Mouse (Mus musculus): ENCODE results near the gene Tmem97. TPM values are rescaled to one million over a fixed set of nuclear protein-coding genes. Genes with fewer than 3 reads are reported as not detected.
"Not testable (repeated sequence)": the region's sequence is repeated elsewhere in the genome, so short reads cannot be mapped to it uniquely, and the experiment has no call there.

Tmem97 gene
- polyA plus RNA-seq, 1 experiment from 2014 or later: 66.7 TPM

DNA sequence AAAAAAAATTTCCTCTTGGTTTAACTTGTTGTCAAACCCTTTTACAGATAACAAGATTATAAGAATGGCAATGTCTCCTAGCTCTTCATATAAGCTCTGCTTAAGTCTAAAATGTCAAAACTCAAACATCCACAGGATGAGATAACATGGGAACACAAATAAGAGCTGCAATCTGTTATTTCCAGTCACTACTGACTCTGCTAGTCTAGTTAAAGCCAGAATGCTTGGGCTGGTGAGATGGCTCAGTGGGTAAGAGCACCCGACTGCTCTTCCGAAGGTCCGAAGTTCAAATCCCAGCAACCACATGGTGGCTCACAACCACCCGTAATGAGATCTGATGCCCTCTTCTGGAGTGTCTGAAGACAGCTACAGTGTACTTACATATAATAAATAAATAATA, 23.5 kb upstream of the Tmem97 start:
- H3K9ac ChIP-seq; H3K9me3 ChIP-seq; H3K4me3 ChIP-seq; H3K27ac ChIP-seq; H3K27me3 ChIP-seq; H3K4me1 ChIP-seq; H3K4me2 ChIP-seq; ATAC-seq (ENCODE audit: insufficient number of reproducible peaks, insufficient read depth, low FRiP score, low TSS enrichment, low read depth): not testable (repeated sequence)
- H3K36me3 ChIP-seq: peaks cover 73% of the 10 kb centered on the region
- 90% methylated on average over 4 of the region's 4 CpGs for WGBS

DNA sequence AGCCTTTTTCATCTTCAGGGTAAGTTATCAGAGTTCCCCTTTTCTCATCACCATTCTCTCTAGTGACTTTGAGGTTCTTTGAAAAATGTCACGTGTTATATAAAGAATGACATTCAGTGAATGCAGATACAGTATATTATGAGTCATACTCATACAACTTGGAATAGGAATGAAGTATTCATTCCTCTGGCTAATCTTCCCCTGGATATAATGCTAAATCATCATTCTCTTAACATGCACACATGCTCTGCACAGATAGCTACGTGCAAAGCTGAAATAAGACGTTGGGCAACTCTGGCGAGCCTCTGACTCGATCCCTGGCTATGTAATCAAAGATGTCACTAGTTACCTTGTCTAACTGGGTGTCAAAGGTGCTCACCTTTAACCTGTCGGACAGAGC, 21.3 kb upstream of the Tmem97 start:
- peaks cover 61% of the 10 kb centered on the region for H3K36me3 ChIP-seq
- ATAC-seq (ENCODE audit: insufficient number of reproducible peaks, insufficient read depth, low FRiP score, low TSS enrichment, low read depth): no peak
- no peaks in the 10 kb centered on the region for H3K27me3 ChIP-seq
- no peak overlapping the region for H3K9ac ChIP-seq
- H3K27ac ChIP-seq: no peak overlapping the region
- no peak overlapping the region for H3K4me2 ChIP-seq
- H3K9me3 ChIP-seq: no peaks in the 10 kb centered on the region
- no peaks in the 10 kb centered on the region for H3K4me1 ChIP-seq
- 87% methylated on average over 6 of the region's 6 CpGs for WGBS
- no peak overlapping the region for H3K4me3 ChIP-seq

DNA sequence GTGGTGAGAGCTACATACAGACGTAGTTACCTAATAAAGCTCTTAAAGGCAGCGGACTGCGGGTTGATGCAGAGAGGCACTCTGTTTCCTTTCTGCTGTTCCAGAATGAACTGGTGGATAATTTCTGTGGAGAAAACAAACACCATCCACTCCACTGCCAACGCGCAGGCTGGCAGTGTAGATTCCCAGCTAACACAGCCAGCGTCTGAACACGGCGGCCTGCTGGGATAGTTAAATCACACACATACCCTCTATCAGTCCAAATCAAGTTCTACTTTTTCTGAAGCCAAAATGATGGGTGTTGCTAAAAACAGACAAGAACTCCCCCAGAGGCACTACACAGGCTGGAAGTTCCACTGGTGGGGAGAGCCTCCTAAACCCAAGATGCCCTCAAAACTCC, 20.9 kb upstream of the Tmem97 start:
- no peaks in the 10 kb centered on the region for H3K4me1 ChIP-seq
- H3K27ac ChIP-seq: no peak overlapping the region
- 95% methylated on average over 8 of the region's 8 CpGs for WGBS
- no peak overlapping the region for H3K4me3 ChIP-seq
- H3K4me2 ChIP-seq: no peak overlapping the region
- H3K9me3 ChIP-seq: no peaks in the 10 kb centered on the region
- ATAC-seq (ENCODE audit: insufficient number of reproducible peaks, insufficient read depth, low FRiP score, low TSS enrichment, low read depth): no peak
- no peaks in the 10 kb centered on the region for H3K27me3 ChIP-seq
- H3K36me3 ChIP-seq: peaks cover 61% of the 10 kb centered on the region
- H3K9ac ChIP-seq: no peak overlapping the region

DNA sequence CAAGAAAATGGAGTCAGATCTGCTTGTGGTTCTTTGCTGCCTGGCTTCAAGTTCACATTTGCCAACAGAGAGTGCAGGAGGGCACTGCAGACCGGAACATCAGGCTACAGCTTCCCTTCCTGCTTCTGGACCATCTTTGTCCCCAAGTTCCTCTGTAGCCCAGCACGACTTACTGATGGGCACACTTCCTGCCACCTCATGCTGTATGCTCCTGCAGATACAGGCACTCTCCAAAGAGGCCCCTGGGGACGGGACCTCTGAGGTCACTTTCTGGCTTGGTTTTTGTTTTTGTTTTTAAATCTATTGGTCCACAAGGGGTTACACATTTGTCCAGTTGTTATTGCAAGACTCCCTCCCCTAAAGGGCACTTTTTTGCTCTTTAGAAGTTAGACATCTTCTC, 19.2 kb upstream of the Tmem97 start:
- no peak for ATAC-seq (ENCODE audit: insufficient number of reproducible peaks, insufficient read depth, low FRiP score, low TSS enrichment, low read depth)
- Histone ChIP-seq H3K27ac (no peak overlapping the region), H3K4me2 (no peak overlapping the region), H3K9me3 (no peaks in the 10 kb centered on the region), H3K4me3 (no peak overlapping the region), H3K36me3 (peaks cover 59% of the 10 kb centered on the region), H3K27me3 (no peaks in the 10 kb centered on the region), H3K9ac (no peak overlapping the region), H3K4me1 (no peaks in the 10 kb centered on the region)
- WGBS: 48% methylated on average over 3 of the region's 3 CpGs

DNA sequence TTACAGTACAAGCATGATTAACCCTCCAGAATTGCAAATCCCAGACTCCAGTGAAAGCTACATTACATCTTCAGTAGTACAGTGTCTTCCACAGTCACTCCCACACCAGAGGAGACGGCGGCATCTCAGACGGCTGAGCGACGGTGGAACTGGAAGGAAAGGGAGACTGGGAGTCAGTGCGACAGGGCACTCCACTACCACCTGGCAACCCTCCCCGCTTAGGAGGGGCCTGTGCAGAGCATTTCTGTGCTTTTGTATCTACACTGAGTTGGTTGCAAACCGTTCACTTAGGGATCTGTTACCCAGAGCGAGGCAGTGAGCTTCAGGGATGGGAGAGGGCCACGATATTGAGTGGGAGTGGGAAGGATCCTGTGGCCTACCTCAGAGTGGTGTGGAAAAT, 18.2 kb upstream of the Tmem97 start:
- Histone ChIP-seq H3K4me1 (no peaks in the 10 kb centered on the region), H3K9ac (0 out of 2 replicates have a peak overlapping the region, but pooled peaks have one; percentile 16), H3K27ac (no peak overlapping the region), H3K27me3 (no peaks in the 10 kb centered on the region), H3K4me3 (no peak overlapping the region), H3K9me3 (no peaks in the 10 kb centered on the region), H3K4me2 (no peak overlapping the region), H3K36me3 (peaks cover 55% of the 10 kb centered on the region)
- 88% methylated on average over 10 of the region's 10 CpGs for WGBS
- ATAC-seq (ENCODE audit: insufficient number of reproducible peaks, insufficient read depth, low FRiP score, low TSS enrichment, low read depth): no peak

DNA sequence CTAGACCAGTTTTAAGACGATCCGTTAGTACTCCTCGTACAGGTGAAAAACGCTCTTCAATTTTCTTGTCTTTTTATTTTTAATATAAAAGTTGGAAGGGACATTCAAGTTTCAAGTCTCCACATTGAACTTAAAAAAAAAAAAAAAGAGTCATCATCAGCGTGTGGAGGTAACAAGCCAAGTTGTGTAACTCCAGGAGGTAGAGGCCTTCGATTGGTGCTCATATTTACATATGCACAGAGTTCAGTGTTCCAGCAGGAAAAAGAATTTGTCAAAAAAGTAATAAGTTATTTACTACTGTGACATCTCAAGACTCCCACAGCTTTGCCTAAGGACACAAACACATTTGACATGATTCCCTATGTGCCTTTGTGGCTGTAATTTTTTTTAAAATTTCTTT, 17.0 kb upstream of the Tmem97 start:
- H3K4me2 ChIP-seq: no peak overlapping the region
- WGBS: 94% methylated on average over 6 of the region's 6 CpGs
- no peaks in the 10 kb centered on the region for H3K9me3 ChIP-seq
- no peaks in the 10 kb centered on the region for H3K27me3 ChIP-seq
- H3K9ac ChIP-seq: no peak overlapping the region
- no peak for ATAC-seq (ENCODE audit: insufficient number of reproducible peaks, insufficient read depth, low FRiP score, low TSS enrichment, low read depth)
- H3K27ac ChIP-seq: no peak overlapping the region
- no peaks in the 10 kb centered on the region for H3K4me1 ChIP-seq
- H3K4me3 ChIP-seq: no peak overlapping the region
- H3K36me3 ChIP-seq: peaks cover 48% of the 10 kb centered on the region

DNA sequence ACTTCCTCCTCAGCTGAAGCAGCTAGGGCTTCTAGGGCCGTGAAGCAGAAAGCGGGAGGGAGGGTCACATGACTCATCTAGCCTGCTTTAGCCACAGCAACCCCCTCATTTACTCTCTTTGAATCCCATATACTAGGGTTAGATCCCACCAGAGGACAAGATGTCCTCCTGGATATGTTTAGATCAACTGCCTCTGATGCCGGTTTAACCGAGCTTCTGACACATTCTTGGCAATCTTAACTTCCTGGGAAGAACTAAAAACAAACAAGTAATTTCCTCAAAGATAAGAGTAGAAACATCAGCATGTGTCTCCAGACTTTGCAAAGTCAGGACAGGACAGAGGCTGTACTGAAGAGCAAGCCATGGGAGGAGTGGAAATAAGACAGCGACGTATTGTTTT, 16.2 kb upstream of the Tmem97 start:
- no peaks in the 10 kb centered on the region for H3K4me1 ChIP-seq
- no peaks in the 10 kb centered on the region for H3K9me3 ChIP-seq
- H3K27ac ChIP-seq: no peak overlapping the region
- 67% methylated on average over 6 of the region's 6 CpGs for WGBS
- no peak for ATAC-seq (ENCODE audit: insufficient number of reproducible peaks, insufficient read depth, low FRiP score, low TSS enrichment, low read depth)
- H3K36me3 ChIP-seq: peaks cover 40% of the 10 kb centered on the region
- no peaks in the 10 kb centered on the region for H3K27me3 ChIP-seq
- no peak overlapping the region for H3K4me2 ChIP-seq
- H3K9ac ChIP-seq: no peak overlapping the region
- H3K4me3 ChIP-seq: no peak overlapping the region

DNA sequence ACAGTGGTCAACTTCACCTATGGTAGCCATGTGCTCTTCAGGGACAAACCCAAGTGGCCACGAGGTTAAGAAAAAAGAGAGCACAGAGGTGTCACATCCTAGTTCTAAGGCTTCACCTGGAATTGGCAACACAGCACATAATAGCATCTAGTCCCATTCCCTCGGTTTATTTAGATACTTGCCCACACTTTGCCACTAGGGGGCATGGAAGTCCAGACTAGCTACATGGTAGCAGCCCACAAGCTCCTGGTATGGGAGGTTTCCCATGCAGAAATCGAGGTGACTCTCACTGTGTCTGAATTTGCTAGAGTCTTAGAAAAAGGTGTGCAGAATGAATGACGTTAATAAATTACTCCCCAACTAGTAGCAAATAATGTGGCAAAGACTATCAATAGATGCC, 9.9 kb upstream of the Tmem97 start:
- Histone ChIP-seq H3K36me3 (peaks cover 2% of the 10 kb centered on the region; the same call in 1 of the 2 replicates), H3K9me3 (no peaks in the 10 kb centered on the region), H3K4me3 (no peak overlapping the region), H3K4me2 (no peak overlapping the region), H3K4me1 (no peaks in the 10 kb centered on the region), H3K27ac (no peak overlapping the region), H3K9ac (no peak overlapping the region), H3K27me3 (no peaks in the 10 kb centered on the region)
- 21% methylated on average over 4 of the region's 4 CpGs for WGBS
- no peak for ATAC-seq (ENCODE audit: insufficient number of reproducible peaks, insufficient read depth, low FRiP score, low TSS enrichment, low read depth)

DNA sequence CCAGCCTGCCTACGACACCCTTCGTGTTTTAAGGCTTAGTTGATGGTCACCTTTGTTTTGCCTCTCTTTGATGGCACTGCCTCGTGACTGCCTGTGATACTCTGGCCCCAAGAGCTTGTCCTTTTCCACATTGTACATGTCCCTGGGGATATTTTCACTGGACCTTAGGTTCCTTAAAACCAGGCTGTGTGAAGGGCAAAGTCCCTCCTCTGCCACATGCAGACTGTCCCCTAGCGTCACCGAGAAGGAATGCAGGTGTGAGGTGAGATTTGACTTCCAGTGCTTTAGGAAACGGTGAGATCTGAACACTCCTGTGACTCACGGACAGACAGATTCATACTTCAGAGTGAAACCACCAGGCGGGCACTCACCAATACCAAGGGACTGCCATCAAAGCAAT, 6.7 kb upstream of the Tmem97 start:
- no peak overlapping the region for H3K4me3 ChIP-seq
- H3K4me2 ChIP-seq: no peak overlapping the region
- H3K9ac ChIP-seq: no peak overlapping the region
- WGBS: 59% methylated on average over 8 of the region's 8 CpGs
- H3K27me3 ChIP-seq: no peaks in the 10 kb centered on the region
- peaks cover under 1% of the 10 kb centered on the region; the same call in 1 of the 2 replicates for H3K9me3 ChIP-seq
- H3K4me1 ChIP-seq: no peaks in the 10 kb centered on the region
- ATAC-seq (ENCODE audit: insufficient number of reproducible peaks, insufficient read depth, low FRiP score, low TSS enrichment, low read depth): no peak
- H3K27ac ChIP-seq: no peak overlapping the region
- no peaks in the 10 kb centered on the region for H3K36me3 ChIP-seq

DNA sequence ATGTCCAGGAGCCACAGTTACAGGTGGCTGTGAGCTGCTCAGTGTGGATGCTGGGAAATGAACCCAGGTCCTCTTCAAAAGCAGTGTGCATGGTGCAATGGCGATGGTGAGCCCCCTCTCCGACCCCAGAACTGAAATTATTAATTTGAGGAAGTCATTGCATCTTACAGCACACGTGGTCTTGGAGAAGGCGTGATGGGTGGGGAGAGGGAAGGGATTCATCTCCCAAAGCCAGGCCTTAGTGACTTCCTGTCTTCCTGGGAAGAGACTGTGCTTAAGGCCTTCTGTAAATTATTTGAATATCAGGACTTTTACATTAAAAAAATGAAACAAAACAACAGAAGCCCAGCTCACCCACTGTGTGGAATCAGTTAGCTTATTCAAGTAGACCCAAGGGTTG, 5.5 kb upstream of the Tmem97 start:
- no peak overlapping the region for H3K4me3 ChIP-seq
- H3K36me3 ChIP-seq: no peaks in the 10 kb centered on the region
- no peak overlapping the region for H3K27ac ChIP-seq
- no peak for ATAC-seq (ENCODE audit: insufficient number of reproducible peaks, insufficient read depth, low FRiP score, low TSS enrichment, low read depth)
- no peak overlapping the region for H3K9ac ChIP-seq
- no peaks in the 10 kb centered on the region for H3K27me3 ChIP-seq
- no peak overlapping the region for H3K4me2 ChIP-seq
- H3K9me3 ChIP-seq: peaks cover 3% of the 10 kb centered on the region; the same call in 1 of the 2 replicates
- H3K4me1 ChIP-seq: 0 out of 2 replicates have a peak, but pooled peaks cover 2% of the 10 kb centered on the region
- 81% methylated on average over 4 of the region's 4 CpGs for WGBS

DNA sequence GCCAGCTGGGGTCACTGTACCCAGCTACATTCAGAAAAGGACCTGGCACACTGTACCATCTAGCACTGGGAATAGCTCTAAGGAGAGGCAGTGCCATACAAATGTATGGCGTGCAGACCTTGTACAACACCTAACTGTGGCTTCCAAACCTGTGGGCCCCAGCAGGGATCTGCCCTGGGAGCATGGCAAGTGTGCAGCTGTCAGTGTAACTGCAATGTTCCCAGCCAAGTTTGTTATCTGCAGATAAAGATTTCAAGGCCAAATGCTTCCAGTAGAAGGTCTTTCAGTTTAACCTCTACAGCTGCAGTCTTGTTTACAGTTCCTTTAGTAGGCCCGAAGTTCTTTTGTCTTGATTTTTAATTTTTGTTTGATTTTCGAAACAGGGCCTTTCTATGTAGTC, 5.0 kb upstream of the Tmem97 start:
- Histone ChIP-seq H3K4me1 (0 out of 2 replicates have a peak, but pooled peaks cover 3% of the 10 kb centered on the region), H3K9me3 (peaks cover 3% of the 10 kb centered on the region; the same call in 1 of the 2 replicates), H3K36me3 (no peaks in the 10 kb centered on the region), H3K27me3 (no peaks in the 10 kb centered on the region), H3K9ac (no peak overlapping the region), H3K4me2 (no peak overlapping the region), H3K4me3 (no peak overlapping the region), H3K27ac (no peak overlapping the region)
- ATAC-seq (ENCODE audit: insufficient number of reproducible peaks, insufficient read depth, low FRiP score, low TSS enrichment, low read depth): no peak
- WGBS: 90% methylated on average over 3 of the region's 3 CpGs

DNA sequence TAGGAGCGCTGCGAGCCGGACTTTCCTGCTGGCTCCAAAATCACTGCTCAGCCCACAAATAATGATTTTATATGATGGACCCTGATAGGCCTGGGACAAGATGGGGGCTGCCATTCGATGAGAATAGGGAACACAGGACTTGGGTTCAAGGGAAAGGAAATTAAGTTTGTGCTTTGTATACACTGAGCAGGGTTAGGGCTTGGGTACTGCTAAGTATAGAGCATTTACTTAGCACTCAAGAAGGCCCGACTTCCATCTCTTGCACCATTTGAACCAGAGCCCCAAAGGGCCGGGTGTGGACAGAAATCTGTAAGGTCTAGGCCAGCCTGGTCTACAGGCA, 452 bp upstream of the Tmem97 start:
- peak overlapping the region; percentile 84 for H3K27ac ChIP-seq
- H3K4me1 ChIP-seq: peaks cover 20% of the 10 kb centered on the region
- peak overlapping the region; percentile 71 for H3K4me3 ChIP-seq
- ATAC-seq (ENCODE audit: insufficient number of reproducible peaks, insufficient read depth, low FRiP score, low TSS enrichment, low read depth): peak; percentile 44; the same call in 1 of the 2 replicates
- H3K9ac ChIP-seq: peak overlapping the region; percentile 81
- no peaks in the 10 kb centered on the region for H3K36me3 ChIP-seq
- peak overlapping the region; percentile 74 for H3K4me2 ChIP-seq
- WGBS: 30% methylated on average over 6 of the region's 6 CpGs
- H3K27me3 ChIP-seq: no peaks in the 10 kb centered on the region
- peaks cover 3% of the 10 kb centered on the region; the same call in 1 of the 2 replicates for H3K9me3 ChIP-seq
